Mouse (Mus musculus) bone marrow, adult 2 months (tissue): ENCODE results near the gene Tmem200c.

ENCODE experiments used
- CTCF ChIP-seq: fragments of 200-500 bp; IDR thresholded peaks from 2 replicates; pipeline ENCODE4 v1.5.1; 2011; ENCODE audit warnings: low read length, control low read depth; ENCODE audit not compliant: control insufficient read depth, insufficient read depth
- POLR2A ChIP-seq: fragments of 200-500 bp; IDR thresholded peaks from 2 replicates; pipeline ENCODE4 v1.6.1; 2011; ENCODE audit warnings: low read depth, mild to moderate bottlenecking, control low read depth, low read length, borderline replicate concordance; ENCODE audit not compliant: control insufficient read depth

GRCm38 (mm10) chr17:68883474-68884083 lies 57.2 kb downstream of the Tmem200c start:
- TF ChIP-seq POLR2A (no peak), CTCF (no peak)
